Mouse (Mus musculus): ENCODE results near the gene Adcyap1r1. TPM values are rescaled to one million over a fixed set of nuclear protein-coding genes. Genes with fewer than 3 reads are reported as not detected.

Adcyap1r1 gene
- total RNA-seq, 2 experiments from 2014 or later, result 0.88 to 1.4 TPM

DNA sequence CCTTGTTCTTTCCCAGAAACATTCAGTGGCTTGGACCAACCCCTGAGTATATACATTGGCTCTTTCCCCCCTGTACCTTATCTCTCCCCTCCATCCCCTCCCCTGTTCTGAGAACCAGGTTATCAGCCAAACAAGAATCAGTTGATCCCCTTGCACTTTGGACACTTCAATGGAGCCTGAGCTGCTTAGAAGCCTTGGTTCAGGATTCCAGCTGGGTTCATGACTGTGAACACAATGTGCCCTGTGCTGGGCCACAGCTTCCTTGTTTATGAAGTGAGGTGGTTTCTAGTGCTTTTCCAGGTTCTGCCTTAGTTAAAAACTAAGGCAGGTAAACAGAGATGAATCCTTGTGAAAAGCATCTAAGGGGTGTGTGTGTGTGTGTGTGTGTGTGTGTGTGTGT, 47.0 kb downstream of the Adcyap1r1 start:
- no peak for DNase-seq (ENCODE audit: low spot score)

DNA sequence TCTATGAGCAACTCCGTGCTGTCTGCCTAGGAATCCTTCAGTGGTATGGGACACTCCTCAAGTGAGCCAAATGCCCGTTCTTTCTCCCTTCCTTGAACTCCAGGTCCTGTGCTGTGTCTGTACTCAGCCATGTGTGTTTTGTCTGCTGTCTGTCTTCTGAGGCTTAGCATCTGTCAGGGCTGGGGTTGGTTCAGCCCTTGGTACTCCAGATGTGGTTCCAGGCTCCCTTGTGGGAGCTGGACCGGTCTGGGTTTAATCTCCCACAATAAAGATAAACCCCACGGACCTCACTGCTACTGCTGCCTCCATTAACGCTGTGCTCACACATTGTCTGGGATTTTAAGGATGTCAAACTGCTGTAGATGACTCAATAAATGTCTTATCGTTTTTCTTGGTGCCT, 49.3 kb downstream of the Adcyap1r1 start:
- DNase-seq (ENCODE audit: low spot score), result no peak

DNA sequence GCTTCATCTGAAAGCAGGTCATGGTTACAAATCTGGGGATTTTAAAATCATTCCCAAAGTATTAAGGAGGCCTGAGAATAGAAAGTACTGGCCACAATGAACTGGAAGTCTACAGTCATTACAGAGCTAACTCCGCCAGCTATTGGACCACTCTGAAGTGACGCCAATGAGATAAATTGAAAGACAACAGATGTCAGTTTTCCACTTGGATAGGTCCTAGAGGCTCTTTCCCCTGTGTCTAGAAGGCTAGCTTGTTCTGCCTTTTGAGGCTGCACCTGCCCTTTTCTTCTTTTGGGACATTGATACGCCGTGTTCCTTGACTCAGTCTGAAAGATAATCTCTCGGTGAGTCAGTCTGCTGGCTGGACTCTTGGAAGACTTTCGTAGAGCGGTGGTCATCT, 50.5 kb downstream of the Adcyap1r1 start:
- DNase-seq (ENCODE audit: low spot score), result no peak

DNA sequence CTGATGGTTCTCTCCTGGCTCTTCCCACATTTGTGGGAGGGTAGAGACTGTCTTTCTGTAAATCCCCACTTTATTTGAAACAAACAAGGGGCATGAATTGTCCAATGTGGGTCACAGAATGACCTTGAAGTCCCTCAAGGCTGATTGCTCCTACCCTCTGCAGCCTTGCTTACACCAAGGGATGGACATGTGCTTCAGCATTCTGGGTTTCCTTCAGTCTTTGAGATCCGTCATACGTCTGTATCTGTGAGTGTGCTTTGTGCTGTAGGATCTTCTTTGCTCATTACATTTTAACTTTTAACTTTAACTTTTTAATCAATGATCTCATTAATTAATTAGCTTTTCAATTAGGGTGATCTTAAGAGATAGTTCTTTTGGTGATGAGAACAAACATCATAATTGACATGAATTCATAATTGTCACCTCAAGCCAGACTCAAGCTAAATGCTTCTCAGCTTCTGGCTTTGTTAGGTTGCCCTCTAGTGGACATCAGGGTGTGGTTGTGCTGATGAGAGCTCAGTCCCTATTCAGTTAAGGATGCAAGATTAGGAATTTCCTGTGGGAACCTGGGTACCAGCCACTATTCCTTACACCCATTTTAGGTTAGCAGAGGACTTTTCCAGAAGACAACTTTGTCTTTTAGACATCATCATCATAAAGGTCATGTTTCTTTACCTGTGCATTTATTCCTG, 53.2 kb downstream of the Adcyap1r1 start:
- DNase-seq (ENCODE audit: low spot score), result peak; percentile 58

DNA sequence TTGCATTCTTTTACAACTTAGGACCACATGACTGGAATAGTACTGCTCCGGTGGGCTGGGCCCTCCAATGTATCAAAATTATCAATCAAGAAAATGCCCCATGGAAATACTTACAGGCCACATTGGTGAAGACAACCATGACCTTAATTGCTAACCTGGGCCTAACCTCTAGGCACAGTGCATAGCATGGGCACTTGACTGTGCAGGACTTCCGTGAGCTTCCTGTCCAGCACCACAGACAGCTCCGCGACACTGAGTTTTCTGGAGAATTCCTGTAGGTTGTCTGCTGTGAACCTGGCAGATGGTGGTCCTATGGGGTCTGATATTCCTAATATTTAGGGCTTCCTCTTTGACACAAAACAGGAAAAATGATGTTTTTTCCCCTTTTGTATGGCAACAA, 54.7 kb downstream of the Adcyap1r1 start:
- no peak for DNase-seq (ENCODE audit: low spot score)

DNA sequence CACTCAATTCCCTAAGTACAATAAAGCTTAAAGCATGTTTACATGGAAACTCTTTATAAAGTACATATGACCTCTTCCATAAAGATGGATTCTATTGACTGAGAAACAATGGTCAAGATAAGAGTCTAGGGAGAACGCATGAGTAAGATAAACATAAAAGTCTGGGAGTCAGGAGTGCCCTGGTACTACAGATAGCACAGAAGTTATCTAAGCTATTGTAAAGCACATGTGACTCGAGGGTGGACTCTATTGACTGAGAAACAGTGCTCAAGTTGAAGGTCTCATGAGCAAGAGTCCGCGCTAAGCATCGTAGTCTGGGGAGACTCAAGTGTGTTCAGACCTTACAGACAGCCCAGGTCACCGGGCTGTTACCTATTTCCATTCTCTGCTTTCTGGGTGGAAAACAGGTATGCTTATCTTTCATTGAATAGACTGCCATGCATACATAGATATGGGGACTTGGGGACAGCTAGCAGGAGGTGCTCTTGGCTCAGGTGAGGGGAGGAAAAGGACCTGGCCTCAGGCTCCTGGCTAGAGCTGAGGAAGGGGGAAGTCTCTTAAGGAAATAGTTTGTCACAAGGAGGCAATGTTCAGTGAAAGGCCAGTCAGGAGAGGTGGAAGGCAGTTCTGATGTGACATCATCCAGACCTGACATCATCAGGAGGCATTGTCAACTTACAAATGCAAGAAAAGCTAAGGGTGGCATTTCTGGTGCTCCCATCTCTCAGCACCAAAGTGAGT, 57.5 kb downstream of the Adcyap1r1 start:
- DNase-seq (ENCODE audit: low spot score), result no peak

DNA sequence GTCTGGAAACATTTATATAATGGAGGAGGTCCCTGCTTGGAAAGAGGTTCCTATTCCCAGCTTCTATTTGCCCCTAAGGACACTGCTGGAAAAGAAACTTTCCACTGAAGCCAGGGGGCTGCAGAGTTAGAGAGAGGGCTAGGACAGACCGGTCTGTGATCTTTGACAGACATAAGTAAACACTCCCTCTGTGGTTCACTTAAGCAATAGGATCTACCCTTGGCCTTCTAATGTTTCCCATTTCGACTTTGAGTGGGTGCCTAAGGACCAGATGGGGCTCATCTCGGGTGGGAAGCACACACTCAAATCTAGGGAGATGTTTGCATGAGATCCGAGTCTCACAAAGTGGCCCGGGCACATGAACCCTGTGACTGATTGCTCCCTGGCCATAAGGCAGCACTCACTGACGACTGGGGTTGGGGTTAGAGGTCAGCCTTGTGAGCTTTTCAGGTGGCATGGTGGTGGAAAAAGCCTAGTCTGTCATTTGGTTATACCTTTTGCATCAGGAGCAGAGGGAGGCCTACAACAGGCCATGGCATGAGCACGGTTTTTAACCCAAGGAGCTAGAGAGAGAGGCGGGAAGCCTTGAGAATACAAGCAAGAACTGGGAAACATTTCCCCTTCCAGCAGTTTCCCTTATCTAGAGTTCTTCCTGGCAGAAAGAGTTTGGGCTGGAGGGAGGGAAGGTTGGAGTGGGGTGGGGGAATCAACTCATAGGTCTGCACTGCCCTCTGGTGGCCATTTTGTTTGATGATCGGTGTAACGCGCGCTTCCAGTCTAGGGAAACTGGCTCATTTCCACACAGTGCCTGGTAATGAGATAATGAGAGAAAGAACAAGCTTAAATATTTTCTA, 59.7 kb downstream of the Adcyap1r1 start:
- DNase-seq (ENCODE audit: low spot score), result peak; percentile 82

DNA sequence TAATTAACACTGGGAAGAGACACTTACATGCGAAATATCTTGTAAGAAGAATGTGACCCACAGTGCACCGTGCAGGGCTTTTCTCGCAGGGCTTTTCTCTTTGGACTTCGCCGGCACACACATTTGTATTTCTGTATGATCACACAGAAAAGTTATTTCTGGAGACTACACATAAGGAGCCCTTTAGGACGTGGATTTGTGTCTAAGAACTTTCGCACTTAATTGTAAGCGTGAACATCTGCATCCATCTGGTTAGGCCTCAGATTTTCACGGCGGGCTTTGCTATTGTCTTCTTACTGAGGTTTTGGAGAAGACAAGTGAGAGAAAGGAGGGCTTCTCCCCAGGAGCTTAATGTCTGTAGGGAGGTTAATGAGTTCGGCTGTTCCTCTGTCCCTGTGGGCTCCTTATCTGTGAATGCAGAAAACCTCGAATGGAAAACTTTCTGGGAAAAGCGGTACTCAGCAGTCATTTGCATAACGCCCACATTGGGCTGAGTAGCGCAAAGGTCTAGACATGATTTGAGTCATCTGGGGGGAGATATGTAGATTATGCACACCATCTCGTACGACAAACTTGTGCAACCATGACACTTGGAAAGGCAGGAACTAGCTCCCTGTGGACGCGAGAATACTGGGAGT, 60.4 kb downstream of the Adcyap1r1 start:
- no peak for DNase-seq (ENCODE audit: low spot score)

DNA sequence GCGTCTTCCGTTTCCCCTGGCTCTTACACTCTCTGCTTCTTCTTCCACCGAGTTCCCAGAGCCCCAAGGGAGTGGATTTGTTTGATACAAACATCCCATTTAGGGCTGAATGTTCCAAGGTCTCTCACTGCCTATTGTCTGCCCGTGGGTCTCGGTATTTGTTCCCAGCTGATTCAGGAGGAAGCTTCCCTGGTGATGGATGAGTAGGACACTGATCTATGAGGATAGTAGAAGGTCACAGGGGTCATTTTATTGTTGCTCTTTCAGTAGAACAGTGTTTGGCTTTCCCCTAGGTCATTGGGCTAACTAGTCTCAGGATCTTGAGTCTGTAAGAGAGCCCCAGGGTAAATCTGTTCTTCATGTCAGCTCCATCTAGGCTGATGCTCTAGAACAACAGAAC, 61.7 kb downstream of the Adcyap1r1 start:
- DNase-seq (ENCODE audit: low spot score), result no peak

DNA sequence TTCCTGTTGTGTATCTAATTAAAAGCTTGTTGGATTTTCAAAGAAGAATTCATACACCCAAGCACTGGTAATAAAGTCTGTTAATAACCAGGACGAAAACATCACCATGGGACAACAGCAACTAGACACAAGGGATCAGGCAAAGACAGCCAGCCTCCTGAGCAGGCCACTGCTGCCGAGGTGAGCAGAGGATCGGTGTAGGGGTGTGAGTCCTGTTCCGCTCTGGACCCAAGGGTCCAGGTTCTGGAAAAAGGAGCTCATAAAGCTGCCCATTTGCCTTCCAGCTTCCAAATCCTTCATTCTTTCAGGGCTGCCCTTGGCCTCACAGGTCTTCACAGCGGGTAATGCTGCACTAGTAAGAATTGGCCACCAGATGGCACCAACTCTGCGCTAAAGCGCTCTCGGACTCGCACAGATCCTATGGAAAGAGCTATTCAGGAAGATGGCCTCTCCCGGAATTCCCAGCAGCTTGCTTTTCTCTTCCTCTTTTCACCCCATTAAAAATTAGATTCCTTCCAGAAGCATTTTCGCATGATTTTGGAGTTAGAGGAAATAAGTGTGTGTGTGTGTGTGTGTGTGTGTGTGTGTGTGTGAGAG, 67.9 kb downstream of the Adcyap1r1 start:
- peak; percentile 77 for DNase-seq (ENCODE audit: low spot score)

DNA sequence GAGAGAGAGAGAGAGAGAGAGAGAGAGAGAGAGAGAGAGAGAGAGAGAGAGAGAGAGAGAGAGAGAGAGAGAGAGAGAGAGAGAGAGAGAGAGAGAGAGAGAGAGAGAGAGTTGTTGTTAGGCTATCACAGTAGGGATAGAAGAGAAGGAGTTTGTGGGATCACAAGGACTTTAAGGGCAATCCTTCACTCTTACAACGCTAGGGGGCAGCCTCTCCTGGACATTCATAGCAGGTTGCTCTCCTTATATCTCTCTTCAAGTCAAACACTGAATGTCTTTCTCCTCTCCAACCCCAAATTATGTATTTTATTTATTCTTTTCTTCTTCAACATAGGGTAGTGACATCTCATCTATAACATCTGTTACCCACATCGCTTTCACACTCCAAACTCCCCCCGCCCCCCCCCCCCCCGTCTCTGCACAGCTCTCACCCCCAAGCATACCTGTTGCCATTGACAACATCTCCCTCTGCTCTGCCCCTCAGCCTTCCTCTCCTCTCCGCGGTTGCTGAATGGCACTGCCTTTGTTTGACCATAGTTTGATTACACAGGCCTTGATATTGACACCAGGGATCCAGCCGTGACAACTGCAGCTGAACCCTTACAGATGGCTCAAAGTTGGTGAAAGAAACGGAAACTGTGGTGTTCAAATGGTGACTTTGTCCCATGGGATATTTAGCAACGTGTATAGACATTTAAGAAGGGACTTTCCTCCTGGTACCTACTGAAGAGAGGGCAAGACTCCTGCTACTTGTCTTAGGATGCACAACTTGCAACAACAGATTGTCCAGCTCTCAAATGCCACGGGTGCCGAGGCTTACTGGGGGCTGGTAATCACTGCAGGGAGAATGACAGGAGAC, 68.7 kb downstream of the Adcyap1r1 start:
- DNase-seq (ENCODE audit: low spot score), result no peak

DNA sequence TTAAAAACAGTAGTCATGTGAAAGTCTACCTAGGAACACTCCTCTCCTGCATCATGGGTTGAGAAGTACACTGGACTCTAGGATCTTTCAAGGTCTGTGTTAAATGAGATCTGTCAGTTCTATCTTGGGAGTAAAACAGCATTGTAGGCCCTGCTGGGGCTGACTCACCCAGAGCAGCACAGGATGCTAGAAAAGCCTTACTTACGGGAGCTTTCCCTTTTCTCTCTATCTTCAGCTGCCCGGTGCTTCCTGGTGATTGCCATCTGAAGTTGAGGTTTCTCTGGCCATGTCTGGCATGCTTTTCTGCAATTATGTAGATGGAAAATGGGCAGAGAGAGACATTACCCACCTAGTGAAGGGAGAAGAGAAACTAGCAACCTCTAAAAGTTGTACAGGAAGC, 84.7 kb downstream of the Adcyap1r1 start:
- DNase-seq (ENCODE audit: low spot score), result no peak

DNA sequence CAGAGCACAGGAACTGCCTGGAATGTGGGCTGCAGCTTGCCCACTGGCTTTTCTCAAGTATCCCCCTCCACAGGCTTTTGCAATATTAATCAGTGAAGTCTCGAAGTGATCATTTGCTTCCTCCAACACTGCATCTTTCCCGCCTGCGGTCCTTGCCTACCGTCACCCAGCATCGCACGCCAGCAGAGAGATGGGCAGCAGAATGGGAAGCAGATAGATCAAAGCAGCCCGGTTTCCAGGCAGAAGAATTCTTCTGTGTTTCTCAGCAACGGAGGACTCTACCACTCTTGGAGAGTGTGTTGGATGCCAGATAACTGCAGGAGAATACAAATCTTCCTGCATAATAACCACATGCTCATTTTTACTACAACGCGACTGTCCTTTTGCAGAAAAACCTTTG, 87.4 kb downstream of the Adcyap1r1 start:
- no peak for DNase-seq (ENCODE audit: low spot score)

DNA sequence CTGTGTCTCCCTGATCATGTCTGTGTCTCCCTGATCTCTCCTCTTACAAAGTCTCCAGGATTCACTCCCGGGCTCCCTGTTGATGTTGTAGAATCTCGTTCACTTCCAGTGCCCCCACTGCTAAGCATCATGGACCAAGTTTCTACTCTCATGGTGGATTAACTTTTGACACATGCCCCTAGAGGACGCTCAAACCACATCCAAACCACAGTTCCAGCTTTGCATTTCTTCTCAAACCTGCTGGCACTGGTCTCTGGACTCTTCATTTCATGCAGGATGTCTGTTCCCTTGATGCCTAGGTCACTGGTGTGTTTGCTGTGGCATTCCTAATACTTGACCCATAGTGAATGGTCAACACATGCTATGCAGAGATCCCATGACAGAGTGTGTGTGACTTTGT, 90.6 kb downstream of the Adcyap1r1 start:
- DNase-seq (ENCODE audit: low spot score), result no peak

DNA sequence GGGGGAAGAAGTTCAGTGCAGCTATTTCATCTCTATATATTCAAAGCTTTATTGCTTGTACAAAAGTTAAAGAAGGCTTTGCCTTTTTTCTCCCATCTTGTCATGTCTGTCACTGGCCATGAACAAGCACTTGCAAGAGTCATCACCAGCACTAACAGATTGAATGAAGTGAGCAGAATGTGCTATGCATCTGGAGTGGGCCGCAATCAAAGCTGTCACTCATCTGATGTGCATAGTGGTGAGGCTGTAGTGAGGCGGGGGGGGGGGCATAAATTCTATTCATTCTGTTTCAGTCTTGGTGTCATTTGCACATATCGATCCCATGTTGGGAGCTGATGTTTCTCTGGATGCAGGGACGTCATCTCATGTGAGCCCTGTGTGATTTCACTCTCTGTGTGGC, 91.6 kb downstream of the Adcyap1r1 start:
- no peak for DNase-seq (ENCODE audit: low spot score)

DNA sequence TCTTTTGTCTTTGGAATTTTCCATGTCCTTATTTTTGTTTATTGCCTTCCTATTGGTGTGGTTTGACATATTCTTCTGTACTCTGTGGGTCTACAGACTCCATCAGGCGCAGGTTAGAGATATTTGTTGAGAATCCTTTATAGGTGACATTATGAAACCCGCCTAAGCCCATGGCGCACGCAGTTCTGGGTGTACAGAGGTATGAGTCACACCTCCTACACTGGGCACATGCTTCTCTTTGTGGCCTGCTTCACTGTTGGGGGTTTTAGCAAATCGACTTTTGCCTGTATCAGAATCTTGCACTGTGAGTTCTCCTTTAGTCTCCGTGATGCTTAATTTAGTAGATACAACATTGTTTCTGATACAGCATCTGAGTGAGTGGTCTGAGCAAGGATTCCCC, 97.4 kb downstream of the Adcyap1r1 start:
- no peak for DNase-seq (ENCODE audit: low spot score)

DNA sequence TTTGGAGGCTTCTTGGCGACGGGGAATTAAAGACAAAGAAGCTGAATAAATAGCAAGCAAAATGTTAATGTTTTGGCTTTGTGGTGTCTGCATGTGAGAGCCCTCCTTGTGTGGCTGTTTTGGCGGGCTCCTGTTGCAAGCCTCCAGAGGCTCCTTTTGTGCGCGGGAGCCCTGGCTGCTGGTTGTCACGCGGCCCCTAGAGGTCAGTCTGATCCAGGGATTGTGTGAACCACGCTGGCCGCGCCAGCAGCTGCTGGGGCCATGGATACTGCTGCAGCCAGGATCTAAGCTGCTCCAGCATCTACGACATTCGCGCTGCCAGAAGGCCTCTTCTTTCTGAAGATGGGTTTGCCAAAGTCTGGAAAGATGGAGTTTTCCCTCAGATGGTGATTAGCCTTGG, 99.1 kb downstream of the Adcyap1r1 start:
- peak; percentile 7 for DNase-seq (ENCODE audit: low spot score)

All from gastrocnemius, adult 18-20 months (tissue).